Mouse (Mus musculus): Measurements from ENCODE around the gene Pdcd1lg2.
"Not testable (repeated sequence)": the region's sequence is repeated elsewhere in the genome, so short reads cannot be mapped to it uniquely, and the experiment has no call there.

Pdcd1lg2 gene

DNA sequence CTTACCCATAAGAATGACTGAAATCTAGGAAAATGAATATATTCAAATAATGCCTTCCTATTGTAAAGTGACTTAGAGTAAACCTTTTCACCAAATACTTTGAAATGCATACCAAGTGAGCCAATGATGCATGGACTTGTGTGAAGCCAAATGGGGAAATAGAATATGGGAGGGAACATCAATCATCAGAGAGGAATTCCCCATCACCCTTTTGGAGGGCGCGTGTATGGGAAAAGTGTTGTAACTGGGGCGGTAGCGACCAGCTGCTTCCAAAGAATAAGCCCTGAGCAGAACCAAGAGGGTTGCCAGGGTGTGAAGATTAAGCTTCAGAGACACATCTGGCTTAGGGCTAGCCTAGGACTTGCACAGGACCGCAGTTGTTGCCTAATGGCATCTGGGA, 27.4 kb upstream of the Pdcd1lg2 start:
- no peak for DNase-seq (ENCODE audit: low spot score)

DNA sequence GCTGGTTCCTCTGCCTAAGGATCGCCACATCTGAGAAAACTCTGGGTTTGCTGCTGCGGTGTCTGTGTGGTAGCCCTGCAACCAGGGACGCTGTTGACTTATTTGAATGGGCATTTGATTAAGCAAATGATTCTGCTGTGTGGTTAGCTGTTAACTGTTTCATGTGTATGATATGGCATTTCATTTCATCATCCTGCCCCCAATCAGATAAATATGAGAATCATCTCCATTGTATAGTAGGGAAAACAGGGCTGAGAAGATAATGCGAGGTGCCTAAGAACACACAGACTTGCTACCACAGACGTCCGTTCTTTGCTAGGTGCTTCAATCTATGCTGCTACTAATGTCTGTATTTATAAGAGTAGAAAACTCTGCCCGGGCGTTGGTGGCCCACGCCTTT, 26.3 kb upstream of the Pdcd1lg2 start:
- no peak for DNase-seq (ENCODE audit: low spot score)

DNA sequence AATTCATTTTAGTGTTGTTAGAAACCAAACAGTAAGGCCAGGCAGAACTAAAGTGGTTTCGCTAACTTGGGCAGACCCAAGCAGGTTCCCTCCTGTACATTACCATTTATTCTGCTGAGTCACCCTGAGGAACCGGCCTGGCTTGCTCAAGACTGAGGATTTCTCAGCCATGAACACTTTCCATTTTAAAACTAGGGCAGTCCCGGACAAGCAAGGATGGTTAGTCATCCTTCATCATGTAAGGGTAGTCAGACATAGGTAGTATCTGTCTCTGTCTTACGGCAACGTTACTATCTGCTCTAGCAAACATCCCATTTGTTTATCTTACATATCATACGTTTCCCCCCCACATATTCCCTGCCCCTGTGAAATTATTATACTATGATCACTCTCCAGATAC, 25.7 kb upstream of the Pdcd1lg2 start:
- DNase-seq (ENCODE audit: low spot score): no peak

DNA sequence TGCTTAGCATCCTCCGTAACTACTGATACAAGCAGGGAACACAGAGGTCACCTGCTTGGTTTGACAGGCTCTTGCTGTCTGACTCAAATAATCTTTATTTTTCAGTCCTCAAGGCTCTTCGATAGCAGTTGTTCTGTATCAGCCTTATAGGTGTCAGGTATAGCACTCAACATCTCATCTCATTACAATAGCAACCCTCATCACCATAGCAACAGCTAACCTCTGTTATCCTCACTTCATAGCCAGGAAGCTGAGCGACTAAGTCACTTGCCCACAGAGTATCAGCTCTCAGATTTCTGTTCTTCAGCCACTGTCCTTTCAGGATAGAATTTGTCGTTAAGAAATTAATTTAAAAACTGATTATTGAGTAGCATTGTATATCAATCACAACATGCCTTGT, 24.9 kb upstream of the Pdcd1lg2 start:
- no peak for DNase-seq (ENCODE audit: low spot score)

DNA sequence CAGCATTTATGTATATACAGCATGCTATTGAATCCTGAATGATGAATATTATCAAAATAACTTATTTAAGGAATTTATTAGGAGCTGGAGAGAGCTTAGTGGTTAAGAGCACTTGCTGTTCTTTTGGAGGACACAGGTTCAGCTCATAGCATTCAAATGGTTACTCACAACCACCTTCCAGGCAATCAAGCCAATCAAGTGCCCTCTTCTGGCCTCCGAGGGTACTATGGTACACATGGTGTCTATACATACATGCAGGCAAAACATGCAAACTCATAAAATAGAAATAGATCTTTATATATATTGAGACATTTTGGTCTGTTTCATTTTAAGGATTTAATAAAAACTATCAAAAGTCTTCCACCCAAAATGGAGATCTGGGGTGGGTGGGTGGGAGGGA, 21.9 kb upstream of the Pdcd1lg2 start:
- no peak for DNase-seq (ENCODE audit: low spot score)

DNA sequence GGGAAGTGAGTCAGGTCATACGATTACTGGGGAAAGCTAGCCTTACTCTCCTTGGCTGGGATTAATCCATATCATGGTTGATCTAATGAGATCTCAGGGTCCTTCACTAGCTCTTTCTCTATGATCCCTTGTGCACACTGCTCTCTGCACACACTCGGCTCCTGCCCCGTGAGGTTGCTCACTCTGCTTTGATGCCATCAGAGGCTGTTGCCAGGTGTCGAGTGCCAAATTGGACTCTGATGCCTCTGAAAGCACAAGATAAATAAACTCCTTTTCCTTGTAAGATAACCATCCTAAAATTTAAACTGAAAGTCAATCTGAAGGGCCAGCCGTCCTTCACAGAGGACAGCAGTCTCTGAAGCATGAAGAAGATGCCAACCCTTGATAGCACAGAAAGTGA, 20.2 kb upstream of the Pdcd1lg2 start:
- DNase-seq (ENCODE audit: low spot score): no peak

DNA sequence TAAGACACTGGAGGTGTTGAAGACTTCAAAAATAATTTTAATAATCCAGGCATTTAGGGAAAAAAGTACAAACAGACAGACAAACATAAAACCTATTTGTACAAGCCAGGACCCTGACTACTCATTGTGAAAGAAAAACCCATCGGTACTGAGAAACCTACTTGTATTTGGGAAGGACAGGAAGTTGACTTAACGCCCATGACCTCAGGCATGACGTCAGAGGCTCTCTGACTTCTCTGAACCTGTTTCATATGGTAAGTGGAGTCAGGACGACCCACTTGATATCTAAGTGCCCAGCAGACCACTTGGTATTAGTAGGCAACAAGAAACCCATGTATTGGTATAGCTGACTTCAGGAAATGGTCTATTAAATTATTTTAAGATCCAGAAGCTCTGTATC, 19.4 kb upstream of the Pdcd1lg2 start:
- DNase-seq (ENCODE audit: low spot score): no peak

DNA sequence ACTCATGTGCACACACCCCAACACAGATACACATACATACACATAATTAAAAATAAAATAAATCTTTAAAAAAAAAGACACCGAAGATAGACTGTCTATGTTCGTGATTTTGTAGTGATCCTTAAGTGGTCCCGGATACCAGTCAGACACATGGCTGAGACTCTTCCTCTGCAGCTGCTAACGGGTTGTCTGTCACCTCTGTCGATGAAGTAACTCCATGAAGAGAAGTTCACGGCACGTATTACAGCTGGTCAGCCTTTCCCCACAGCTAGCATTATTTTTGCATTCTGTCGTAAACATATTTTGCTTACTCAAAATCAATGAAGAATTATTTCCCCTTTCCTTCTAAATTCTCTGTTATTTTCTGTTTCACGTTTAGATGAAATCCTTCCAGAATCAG, 17.4 kb upstream of the Pdcd1lg2 start:
- no peak for DNase-seq (ENCODE audit: low spot score)

DNA sequence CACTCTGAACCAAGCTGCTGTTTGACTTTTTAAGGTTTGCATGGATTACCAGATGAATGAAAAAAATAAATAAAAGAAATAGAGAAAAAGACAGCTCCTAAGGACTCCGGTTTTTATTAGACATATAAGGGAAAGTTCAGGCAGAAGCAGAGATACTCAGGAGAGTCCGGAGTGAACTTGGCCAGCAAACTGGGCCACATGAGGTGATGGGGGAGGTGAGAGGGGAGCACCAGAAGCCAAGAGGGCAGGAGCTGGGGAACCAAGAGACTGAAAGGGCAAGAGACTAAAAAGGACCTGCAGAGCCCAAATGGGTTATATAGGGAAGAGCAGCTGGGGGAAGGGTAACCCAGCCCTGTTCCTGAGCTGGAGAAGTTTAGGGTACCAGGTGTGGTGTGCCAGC, 16.0 kb upstream of the Pdcd1lg2 start:
- DNase-seq (ENCODE audit: low spot score): no peak

DNA sequence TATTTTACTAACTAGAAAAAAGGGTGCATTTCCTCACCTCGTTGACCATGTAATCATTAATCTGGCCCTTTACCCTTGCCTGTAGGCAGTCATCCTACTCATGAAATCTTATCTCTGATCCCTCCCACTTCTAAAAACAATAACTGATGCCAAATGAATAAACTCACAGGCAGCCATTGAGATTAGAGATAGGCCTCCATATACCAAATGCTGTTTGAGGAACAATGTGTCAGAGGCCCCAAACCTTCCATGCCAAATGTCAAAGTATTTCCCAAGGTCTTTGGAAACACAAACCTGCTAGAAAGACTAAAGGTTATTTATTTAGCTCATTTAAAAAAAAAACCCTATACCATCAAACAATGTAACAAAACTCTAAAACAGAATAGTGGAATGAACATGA, 14.4 kb upstream of the Pdcd1lg2 start:
- no peak for DNase-seq (ENCODE audit: low spot score)

DNA sequence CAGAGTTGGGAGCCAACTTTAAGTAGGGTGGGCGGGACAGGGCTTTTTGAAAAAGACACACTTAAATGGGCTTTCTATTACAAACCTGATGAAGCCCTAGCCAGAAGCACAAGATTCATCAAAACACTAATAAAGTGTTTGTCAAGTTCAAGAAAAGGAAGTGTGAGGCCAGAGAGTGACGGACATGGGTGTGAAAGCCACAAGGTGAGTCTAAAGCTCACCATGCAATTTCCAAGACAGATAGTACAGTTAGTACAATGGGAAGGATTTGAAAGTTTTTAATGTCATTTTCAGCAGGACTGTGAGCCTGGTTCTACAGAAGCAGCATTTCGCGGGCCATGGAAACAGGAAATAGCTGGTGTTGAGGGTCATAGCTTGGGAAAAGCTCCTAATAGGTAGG, 10.9 kb upstream of the Pdcd1lg2 start:
- no peak for DNase-seq (ENCODE audit: low spot score)

DNA sequence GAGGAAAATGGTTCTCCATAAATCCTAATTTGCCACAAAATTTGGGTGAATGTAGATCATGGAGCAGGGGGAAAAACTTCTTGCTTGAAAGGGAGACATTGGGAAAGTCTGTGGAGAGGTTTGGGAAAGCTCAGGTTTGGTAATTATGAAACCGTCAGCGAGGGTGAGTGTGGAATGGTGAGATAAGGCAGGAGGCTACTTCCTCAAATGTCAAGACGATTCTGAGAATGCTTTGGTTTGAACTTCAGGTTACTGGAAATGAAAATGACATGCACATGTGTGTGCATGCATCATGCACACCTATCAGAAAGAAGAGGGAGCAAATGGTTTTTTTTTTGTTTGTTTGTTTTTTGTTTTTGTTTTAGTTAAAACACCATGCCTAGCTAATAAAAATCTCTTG, 10.3 kb upstream of the Pdcd1lg2 start:
- no peak for DNase-seq (ENCODE audit: low spot score)

DNA sequence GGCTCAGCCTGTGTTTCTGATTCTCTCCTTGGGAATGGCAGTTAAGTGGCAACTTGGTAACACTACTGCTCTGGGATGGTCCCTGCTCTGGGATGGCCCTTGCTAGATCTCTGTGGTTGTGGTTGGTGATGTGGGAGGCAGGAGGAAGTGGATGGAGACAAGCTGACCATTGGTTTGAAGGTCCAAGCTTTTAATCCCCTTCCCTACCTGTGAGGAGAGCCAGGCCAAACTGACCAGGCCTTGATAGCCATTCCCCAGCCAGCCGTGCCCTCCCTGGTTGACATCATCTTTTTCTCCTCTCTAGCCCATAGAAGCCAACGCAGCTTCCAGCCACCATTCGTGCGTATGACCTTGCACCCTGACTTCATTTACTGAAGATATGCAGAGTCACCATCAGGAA, 8.1 kb upstream of the Pdcd1lg2 start:
- DNase-seq (ENCODE audit: low spot score): no peak

DNA sequence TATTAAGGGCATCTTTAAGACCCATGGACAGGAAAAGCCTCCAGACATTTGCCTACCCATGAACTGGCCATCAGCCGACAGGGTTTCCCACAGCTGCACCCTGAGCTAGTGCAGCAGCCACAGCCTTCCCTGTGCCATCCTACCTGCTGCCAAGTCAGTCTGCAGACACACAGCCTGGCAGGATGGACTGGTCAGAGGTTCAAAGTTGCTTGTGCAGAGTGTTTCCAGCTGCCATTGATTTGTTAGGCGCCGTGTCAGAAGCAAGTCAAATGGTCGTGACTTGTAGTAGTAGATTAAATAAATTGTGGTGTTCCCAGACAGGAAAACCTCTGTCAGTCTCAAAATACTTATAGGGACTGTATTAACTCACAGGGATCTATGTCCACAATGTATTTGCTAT, 7.5 kb upstream of the Pdcd1lg2 start:
- DNase-seq (ENCODE audit: low spot score): no peak

DNA sequence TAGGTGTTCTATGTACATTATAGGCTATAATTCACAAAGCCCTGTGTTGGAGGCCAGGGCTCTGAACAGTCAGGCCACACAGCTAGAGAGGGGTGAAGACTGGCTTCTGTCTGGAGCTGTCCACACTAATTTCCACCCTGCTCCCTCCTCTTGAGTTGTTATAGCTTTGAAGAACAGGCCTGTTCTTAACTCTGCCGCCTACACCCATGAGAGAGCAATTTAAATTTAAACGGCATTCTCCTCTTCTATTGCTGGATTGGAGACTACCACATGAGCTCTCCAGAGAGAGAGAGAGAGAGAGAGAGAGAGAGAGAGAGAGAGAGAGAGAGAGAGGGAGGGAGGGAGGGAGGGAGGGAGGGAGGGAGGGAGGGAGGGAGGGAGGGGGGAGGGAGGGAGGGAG, 5.3 kb upstream of the Pdcd1lg2 start:
- no peak for DNase-seq (ENCODE audit: low spot score)

DNA sequence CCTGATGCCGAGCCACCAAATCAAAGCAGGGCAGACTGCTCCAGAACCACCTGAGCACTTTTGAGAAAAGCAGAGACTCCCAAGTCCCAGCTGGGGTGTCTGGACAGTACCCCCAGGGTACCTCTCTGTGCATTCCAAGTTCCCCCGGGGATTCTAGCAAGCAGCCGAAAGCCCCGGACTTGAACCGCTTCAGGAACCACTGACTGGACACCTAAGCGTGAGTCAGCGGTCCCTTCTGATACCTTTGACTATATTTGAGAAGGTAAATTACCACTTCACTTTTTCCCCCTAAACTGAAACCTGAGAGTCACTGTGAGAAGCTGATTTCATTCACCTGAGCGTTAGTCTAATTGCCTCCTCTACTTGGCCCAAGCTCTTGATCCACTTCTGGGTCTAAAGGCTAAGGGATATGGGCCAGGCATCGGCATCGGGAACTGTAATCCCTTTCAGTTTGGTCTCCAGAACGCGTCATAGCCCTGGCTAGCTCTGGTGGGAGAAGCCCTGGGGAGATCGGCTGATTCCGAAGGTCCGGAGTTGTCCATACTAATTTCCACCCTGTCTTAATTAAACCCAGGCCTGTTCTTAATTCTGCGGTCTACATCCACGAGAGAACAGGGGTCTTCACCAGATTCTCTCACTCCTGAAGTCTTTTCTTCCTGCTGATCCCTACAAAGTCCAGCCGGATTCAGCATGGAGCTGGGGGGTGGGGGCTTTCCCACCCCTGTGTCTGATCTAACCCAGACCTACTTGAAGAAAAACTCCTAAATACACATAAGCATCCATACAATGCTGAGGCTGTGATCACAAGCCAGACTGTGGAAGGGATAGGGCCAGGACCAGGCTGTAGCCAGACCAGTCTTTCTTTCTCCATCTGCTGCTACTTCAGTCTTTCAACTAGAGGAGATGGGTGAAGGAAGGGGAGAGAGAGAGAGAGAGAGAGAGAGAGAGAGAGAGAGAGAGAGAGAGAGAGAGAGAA, 4.4 kb upstream of the Pdcd1lg2 start:
- DNase-seq (ENCODE audit: low spot score): no peak

DNA sequence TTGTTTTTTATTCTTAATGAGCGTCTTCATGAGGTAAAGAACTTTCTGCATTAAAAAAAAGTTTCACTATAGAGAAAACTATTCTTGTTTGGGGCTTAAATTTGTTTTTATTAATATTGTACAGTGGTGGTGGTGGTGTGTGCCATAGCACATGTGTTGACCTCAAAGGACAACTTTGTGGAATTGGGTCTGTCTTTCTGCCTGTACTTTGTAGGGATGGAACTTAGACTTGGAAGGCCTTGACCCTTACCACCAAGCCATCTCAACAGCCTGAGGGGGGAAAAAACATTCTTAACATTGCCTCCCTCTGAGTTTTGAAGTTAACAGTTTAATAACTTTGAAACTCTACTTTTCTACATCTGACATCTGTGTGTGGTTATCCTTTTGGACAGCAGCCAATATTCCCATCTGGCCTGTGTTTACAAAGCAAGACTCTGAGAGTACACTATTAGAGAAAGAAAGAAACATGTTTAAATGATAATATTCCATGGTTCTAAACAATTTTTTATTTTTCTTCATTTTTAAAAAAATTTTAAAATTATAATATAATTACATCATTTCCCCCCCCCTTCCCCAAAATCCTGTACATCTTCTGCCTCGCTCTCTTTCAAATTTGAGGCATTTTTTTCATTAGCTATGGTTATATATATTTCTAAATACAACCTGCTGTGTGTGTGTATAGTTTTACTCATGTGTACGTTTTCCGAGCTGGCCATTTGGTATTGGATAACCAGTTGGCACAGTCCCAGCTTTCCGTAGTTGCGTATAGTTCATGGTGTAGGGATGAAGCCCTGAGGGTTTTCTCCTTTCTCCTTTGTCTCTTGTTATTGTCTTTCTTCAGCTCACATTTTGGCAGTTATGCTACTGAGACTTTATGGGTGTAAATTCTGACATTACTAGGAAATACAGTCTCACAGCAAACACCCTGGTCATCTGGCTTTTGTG, 2.0 kb downstream of the Pdcd1lg2 start:
- no peak for DNase-seq (ENCODE audit: low spot score)

DNA sequence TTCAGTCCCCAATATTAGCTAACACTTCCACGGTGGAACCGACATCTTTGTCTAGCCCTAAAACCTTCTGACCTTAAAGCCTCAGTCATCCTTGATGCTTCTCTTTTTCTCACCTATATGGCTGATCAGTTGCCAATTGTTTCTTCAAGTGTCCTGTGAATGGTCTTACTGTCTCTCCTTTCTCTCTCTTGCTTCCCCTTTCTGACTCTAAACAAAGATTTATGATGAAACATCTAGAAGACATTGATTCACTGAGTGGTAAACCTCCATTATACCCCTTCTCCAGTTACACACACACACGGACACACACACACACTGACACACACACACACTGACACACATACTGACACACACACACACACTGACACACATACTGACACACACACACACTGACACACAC, 3.8 kb downstream of the Pdcd1lg2 start:
- DNase-seq (ENCODE audit: low spot score): no peak

DNA sequence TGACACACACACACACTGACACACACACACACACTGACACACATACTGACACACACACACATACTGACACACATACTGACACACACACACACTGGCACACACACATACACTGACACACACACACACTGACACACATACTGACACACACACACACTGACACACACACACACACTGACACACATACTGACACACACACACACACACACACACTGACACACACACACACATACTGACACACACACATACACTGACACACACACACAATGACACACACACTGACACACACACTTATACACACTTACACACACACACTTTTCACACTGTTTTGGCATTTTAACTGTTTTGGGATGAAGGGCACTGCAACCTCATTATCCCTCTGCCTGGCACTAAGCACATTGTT, 4.2 kb downstream of the Pdcd1lg2 start:
- DNase-seq (ENCODE audit: low spot score): not testable (repeated sequence)

DNA sequence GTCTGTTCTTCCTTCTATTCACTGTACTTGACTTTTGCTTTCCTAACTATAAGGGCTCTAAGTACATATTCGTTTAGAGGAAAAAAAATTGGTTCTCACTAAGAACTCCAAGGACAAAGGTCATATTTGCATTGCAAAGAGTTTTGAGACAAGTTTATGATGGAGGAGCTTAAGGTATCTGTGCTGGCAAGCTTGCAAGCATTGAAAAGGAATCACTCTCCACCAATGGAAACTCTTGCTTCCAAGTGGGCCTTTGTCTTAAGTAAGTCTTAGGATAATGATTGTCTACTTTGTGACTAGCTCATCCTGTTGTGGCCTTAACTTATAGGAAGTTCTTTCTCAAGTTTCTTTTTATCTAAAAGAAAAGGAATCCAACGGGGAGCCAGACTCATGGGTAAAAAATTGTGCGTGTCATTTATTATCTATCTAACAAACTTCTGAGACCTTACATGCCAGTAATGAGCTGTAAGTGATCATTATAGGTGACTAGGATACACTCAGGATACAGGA, 5.7 kb downstream of the Pdcd1lg2 start:
- DNase-seq (ENCODE audit: low spot score): no peak

DNA sequence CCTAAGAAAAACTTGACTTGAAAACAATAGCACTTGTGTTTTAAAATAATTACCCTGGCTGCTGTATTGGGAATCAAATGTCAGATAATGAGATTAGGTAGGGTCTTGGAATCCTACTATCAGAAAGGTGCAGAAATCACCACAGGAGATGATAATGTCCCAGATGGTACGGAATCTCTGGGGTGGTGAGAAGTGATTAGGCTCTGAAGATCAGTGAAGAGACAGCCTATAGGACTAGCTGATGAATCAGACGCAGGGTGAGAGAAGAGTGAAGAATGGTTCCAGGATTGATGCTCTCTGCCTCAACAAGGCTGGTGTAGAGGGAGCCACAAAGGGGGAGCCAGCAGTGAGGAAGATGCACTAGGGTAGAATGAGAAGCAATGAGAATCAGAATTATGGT, 6.5 kb downstream of the Pdcd1lg2 start:
- no peak for DNase-seq (ENCODE audit: low spot score)

DNA sequence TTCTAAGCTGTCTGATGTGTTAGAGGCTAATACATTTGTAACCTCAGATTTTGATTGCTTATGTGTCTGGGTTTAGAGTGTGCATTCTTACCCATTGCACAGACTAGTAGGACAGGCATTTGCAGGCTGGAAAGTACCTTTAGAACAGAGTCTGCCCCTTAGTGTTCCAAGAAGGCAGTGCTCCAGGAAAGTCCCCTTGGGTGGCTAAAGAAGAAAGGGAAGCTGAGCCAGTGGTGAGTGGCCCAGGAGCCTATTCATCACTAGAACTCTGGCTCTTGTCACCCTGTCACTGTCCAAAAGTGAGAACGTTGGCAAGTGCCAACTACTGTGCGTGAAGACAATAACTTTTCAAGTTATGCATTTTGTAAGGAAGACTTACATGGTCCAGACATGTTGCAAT, 7.2 kb downstream of the Pdcd1lg2 start:
- no peak for DNase-seq (ENCODE audit: low spot score)

DNA sequence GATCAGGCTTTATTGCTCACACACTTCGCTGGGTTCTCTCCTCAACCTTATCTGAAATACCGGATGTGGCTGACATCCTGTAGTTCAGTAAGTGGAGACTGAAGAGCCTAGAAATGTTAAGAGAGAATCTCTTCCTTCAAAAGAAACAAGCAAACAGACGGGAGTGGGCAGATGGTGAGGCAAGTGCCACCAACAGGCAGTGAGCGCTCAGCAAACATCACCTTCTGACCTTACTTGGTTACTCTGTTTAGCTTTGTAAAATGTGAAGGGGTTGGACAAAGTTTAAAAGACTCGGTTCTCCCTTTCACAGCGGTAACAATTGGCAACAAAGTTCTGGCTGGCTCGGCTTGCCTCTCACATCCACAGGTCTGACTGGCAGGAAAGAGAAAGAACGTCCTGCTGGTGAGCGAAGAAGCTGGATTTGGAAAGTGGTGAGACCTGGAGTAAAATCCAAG, 8.0 kb downstream of the Pdcd1lg2 start:
- no peak for DNase-seq (ENCODE audit: low spot score)
